Mouse (Mus musculus) E14TG2a.4 (cell line): ENCODE data around the gene Pnmal2.
A peak's percentile ranks its signal among the peaks of the same experiment; 100 is the strongest.

Experiments used
- H3K27me3 ChIP-seq: 2 replicates; pipeline ENCODE4 v1.6.1; 2014; ENCODE audit warnings: low read length, control low read depth; ENCODE audit not compliant: insufficient read depth
- H3K36me3 ChIP-seq: 2 replicates; pipeline ENCODE4 v1.6.1; 2014; ENCODE audit warnings: low read length, control low read depth; ENCODE audit not compliant: insufficient read depth
- H3K4me1 ChIP-seq: replicated peaks from 2 replicates; pipeline ENCODE4 v1.6.1; 2014; ENCODE audit warnings: low read depth, low read length, control low read depth
- H3K4me3 ChIP-seq: replicated peaks from 2 replicates; pipeline ENCODE4 v1.5.1; 2014; ENCODE audit warnings: mild to moderate bottlenecking, low read length
- H3K9me3 ChIP-seq: 2 replicates; pipeline ENCODE4 v1.6.1; 2014; ENCODE audit warnings: low read length, control low read depth
- CTCF ChIP-seq: conservative IDR thresholded peaks from 2 replicates; pipeline ENCODE4 v1.5.1; 2014; ENCODE audit warnings: low read length
- NANOG ChIP-seq: IDR thresholded peaks from 2 replicates; pipeline ENCODE4 v1.6.1; 2014; ENCODE audit warnings: borderline replicate concordance, low read length, mixed read lengths
- POU5F1 ChIP-seq: IDR thresholded peaks from 2 replicates; pipeline ENCODE4 v1.6.1; 2014; ENCODE audit warnings: low read length, borderline replicate concordance

Gene Pnmal2

DNA sequence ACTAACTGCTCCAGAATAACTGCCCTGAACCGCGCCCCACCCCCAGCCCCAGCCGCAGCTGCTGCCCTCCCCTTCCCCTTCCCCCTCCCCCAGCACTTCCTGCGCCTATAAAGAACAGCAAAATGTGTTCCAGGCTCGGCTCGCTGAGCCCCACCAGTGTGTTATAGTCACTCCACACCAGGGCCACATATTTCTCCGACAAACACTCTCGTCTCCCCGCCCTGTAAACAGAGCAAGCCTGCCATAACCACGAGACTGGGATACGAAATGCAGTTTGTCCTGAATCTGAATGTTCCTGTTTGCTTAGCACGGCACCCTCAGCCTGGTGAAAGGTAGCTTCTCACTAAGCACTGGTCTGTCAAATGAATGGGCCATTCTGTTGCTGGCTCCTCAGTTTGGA lies 35.9 kb downstream of the Pnmal2 start:
- Histone ChIP-seq H3K4me1 (peaks cover 23% of the 10 kb centered on the region), H3K4me3 (peak overlapping the region; percentile 53; the same call in 1 of the 2 replicates), H3K27me3 (peaks cover 8% of the 10 kb centered on the region; the same call in 1 of the 2 replicates), H3K9me3 (no peaks in the 10 kb centered on the region), H3K36me3 (no peaks in the 10 kb centered on the region)
- TF ChIP-seq POU5F1 (no peak), NANOG (no peak), CTCF (no peak)

DNA sequence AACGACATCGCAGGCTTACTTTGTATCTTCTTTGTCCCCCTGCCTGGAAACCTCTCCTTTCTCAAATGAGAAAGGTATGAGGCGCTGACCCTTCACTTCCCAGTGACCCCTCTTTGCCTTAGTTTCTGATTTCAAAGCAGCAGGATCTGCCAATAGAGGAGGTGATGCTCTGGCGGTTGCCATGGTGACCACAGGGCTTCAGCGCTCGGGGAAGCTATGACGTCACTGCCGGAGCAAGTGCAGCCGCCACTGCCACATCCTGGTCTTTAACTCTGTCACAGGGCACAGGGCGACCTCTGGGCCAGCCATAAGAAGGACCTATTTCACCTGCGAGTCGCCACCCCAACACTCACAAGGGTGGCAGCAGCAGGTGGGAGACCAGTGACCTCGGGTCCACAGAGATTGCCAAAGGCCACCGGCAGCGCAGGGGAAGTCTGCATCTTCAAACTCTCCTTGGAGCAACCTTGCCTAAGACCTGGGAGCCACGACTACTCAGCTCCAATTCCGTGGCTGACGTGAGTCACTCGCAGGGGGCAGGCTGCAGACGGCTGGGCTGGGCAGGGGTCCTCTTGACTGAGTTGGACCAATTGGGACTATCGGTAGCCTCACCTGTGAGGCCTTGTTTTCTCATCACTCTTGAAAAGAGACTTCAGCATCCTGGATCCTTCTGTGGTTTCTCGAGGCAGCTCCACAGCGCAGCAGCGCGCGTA lies 38.5 kb downstream of the Pnmal2 start, which contains the start of gene Gm42372:
Gene Gm42372, plus strand, starts transcription at position 228 of the 710 bp plus-strand sequence.
- TF ChIP-seq POU5F1 = no peak
- no peak for TF ChIP-seq CTCF
- no peak for TF ChIP-seq NANOG
- peaks cover 8% of the 10 kb centered on the region; the same call in 1 of the 2 replicates for H3K27me3 ChIP-seq
- no peaks in the 10 kb centered on the region for H3K9me3 ChIP-seq

DNA sequence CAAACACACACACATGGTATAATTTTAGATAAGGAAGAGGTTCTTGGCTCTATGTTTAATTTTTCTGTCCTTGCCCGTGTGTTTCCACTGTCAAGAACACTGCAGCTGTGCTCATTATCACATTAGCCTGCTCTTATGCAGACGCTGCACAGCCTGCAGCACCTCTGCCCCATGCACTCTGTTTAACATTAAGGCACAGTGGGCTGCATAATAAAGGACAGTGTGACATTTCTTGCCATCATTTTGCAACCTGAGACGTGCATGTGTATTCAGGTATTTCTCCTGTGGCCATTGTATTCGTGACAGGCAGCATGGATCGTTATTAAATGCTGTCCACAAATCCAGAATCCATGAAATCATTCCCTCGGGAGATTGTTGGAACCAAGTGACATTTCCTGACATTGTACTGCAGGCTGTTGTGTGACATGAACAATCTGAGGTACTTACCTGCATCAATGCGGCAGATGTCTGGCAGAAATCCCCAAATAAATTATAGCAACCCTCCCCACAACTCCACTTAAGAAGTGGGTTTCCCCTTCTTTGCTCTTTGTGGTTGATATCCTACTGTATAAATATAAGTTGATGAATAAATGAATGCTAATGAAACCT lies 43.2 kb downstream of the Pnmal2 start:
- Histone ChIP-seq H3K36me3 (no peaks in the 10 kb centered on the region), H3K4me1 (peaks cover 43% of the 10 kb centered on the region), H3K9me3 (no peaks in the 10 kb centered on the region), H3K4me3 (no peak overlapping the region), H3K27me3 (peaks cover 6% of the 10 kb centered on the region; the same call in 1 of the 2 replicates)
- TF ChIP-seq POU5F1 = no peak
- TF ChIP-seq NANOG = no peak
- no peak for TF ChIP-seq CTCF

More for the DNA sequence above, 38.5 kb downstream of the Pnmal2 start, which contains the start of gene Gm42372:
- peaks cover 23% of the 10 kb centered on the region for H3K4me1 ChIP-seq
- H3K4me3 ChIP-seq = peak within 1 kb of the TSS; percentile 69
- H3K36me3 ChIP-seq = no peaks in the 10 kb centered on the region

DNA sequence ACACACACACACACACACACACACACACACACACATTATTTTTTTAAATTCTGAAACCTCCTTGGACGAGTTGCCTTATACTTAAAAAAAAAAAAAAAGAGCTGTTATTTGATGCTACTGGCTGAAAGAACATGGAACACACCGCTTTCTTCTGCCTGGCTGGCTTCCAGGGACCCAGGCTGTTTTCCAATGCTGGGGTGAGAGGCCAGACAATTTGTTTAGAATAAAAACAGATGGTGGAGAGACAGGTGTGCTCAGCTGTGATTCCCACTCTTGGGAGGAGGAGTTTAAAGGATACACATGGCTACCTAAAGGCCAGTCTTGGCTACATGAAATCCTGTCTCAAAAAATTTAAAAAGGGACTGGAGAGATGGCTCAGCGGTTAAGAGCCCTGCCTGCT lies 43.9 kb downstream of the Pnmal2 start:
- H3K9me3 ChIP-seq = no peaks in the 10 kb centered on the region
- H3K27me3 ChIP-seq = peaks cover 6% of the 10 kb centered on the region; the same call in 1 of the 2 replicates
- TF ChIP-seq CTCF = no peak
- no peak for TF ChIP-seq NANOG
- TF ChIP-seq POU5F1 = no peak
- no peak overlapping the region for H3K4me3 ChIP-seq
- H3K36me3 ChIP-seq = no peaks in the 10 kb centered on the region
- H3K4me1 ChIP-seq = peaks cover 37% of the 10 kb centered on the region

DNA sequence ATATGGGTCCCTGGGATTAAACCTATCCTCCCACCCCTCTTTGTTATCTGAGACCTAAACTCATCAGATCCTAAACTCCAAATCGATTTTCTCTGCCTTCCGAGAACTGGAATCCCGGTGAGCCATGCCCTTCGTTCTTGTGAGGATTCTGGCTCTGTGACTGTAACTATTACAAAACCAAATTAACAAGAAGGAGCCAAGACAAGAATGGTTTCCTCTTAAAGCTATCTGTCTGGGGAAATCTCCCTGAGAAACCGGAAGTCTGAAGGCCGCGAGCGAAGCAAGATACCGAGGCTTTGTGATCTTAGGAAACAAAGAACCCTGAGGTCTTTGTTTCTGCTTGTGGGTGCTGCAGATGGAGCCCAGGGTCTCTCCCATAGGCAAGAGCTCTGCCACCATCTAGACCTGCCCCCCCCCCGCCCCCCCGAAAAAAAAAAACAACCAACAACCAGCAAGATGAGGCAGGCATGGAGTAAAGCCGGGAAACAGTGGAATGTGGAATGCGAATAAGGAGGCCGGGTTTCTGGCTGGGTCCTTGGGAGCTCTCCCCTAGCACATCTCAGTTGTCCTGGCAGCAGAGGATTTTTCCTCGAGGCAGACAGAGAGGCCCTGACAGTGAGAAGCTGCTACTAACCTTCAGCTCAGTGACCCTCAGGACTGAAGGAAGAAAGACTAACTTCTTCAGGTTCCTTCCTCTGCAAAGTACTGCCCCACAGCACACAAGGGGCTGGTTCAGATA lies 45.7 kb downstream of the Pnmal2 start:
- H3K9me3 ChIP-seq = no peaks in the 10 kb centered on the region
- H3K36me3 ChIP-seq = peaks cover 5% of the 10 kb centered on the region
- H3K4me1 ChIP-seq = peaks cover 48% of the 10 kb centered on the region
- H3K4me3 ChIP-seq = 0 out of 2 replicates have a peak overlapping the region, but pooled peaks have one; percentile 4
- H3K27me3 ChIP-seq = peaks cover 13% of the 10 kb centered on the region
- TF ChIP-seq CTCF (no peak), NANOG (no peak), POU5F1 (no peak)

DNA sequence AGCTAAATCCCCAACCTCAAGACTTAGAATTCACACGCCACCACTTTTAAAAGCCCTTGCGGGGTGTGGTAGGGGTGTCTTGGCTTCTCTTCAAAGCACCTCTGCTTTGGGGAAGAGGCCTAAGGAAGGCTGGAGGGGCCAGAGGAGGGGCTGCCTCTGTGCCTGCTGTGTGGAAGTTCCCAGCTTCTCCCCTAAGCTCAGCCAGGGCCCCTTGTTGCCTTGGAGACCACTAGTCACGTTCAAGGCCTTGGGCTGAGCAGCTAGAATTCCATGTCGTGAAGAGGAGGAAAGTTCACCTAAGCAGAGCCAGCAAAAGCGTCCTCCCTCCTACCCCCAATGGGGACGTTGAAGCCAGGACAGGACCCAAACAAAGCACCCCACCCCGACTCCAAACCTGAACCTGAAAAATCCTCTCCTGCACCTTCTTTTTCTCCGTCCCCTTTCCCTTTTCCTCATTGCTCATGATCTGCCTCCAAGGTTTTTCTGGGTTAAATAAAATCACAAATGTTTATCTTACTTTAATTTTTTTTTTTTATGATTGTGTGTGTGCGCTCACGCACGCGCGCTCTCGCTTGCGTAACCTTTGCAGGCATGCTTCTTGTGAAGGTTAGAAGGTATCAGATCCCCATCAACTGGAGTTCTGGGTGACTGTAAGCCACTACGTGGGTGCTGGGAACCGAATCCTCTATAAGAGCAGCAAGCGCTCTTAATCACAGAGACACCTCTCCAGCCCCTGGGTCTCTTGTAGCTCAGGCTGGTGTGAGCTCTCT lies 47.4 kb downstream of the Pnmal2 start:
- no peaks in the 10 kb centered on the region for H3K9me3 ChIP-seq
- TF ChIP-seq NANOG (no peak), POU5F1 (no peak), CTCF (no peak)
- peaks cover 16% of the 10 kb centered on the region for H3K36me3 ChIP-seq
- H3K27me3 ChIP-seq = peaks cover 22% of the 10 kb centered on the region
- H3K4me1 ChIP-seq = peaks cover 59% of the 10 kb centered on the region
- H3K4me3 ChIP-seq = peak overlapping the region; percentile 39

DNA sequence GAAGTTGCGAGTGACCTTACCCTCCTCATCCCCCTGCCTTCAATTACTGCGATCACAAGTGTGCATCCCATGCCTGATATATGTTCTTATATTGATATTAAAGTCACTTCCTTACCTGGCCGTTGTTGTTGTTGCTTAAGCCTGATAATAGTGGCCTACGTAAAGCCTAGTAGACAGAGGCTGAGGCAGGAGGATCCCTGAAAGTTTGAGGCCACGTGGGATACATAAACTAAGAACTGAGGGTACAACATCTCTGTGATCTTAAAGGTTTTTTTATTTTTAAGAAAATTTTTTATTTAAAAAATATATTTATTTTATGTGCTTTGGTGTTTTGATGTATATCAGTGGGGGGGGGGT lies 47.9 kb downstream of the Pnmal2 start, which contains the start of gene Ccdc8:
Gene Ccdc8, plus strand, starts transcription at position 258 of the 357 bp plus-strand sequence.
- H3K27me3 ChIP-seq = peaks cover 22% of the 10 kb centered on the region
- peaks cover 59% of the 10 kb centered on the region for H3K4me1 ChIP-seq
- H3K9me3 ChIP-seq = no peaks in the 10 kb centered on the region
- peak within 1 kb of the TSS; percentile 81 for H3K4me3 ChIP-seq
- peaks cover 20% of the 10 kb centered on the region for H3K36me3 ChIP-seq
- TF ChIP-seq NANOG (no peak), POU5F1 (no peak), CTCF (no peak)

DNA sequence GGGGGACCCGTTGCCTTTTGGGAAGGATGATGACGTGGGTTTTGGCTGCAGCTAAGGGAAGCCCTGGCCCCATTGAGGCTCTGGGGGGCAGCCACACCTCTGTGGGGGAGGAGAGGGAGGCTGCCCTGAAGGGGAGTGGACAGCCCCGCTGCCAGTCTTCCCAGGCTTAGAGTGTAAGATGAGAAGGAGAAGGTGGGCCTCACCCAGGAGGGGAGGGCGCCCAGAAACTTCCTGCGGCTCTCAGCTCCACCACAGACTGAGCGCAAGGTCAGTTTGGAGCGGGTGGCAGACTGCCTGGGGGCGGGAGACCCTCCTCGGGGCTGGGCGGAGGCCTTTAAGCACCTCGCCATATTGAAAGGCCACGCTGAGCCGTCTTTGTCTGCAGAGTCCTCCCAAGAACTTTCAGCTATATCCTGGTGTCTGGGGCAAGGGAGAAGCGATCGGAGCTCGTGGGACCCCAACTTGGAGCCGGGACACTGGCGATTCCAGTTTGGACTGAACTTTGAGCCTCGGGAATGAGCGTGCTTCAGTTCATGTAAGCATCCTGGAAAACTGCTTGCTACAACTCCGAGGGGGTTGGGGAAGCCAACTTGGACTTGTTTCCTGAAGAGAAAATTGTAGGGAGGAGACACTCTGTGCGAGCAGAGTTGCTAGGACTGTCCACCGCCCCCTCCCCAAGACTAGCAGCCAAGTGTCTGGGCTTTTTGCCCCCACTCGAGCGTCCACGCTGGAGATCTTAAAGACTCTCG lies 49.3 kb downstream of the Pnmal2 start:
- TF ChIP-seq CTCF (no peak), NANOG (no peak), POU5F1 (no peak)
- peaks cover 26% of the 10 kb centered on the region for H3K36me3 ChIP-seq
- peak overlapping the region; percentile 81 for H3K4me3 ChIP-seq
- peaks cover 22% of the 10 kb centered on the region for H3K27me3 ChIP-seq
- H3K4me1 ChIP-seq = peaks cover 59% of the 10 kb centered on the region
- H3K9me3 ChIP-seq = no peaks in the 10 kb centered on the region
